Mouse (Mus musculus): ENCODE results near the gene Pla2g5. TPM values are rescaled to one million over a fixed set of nuclear protein-coding genes. Genes with fewer than 3 reads are reported as not detected.

Gene Pla2g5
- total and polyA plus RNA-seq, 2 experiments from 2014 or later = 0.94 to 1.1 TPM

GRCm38 (mm10) chr4:138777417-138778407 is 85.6 kb downstream of the Pla2g5 start:
- peaks cover 4% of the 10 kb centered on the region; the same call in 1 of the 2 replicates for H3K4me1 ChIP-seq (ENCODE audit: insufficient read depth, low read length)

GRCm38 (mm10) chr4:138775435-138775834 is 87.8 kb downstream of the Pla2g5 start, which contains the start of gene Pla2g2d:
Gene Pla2g2d (plus strand): TSS chr4:138775735.
- no peak for TF ChIP-seq CTCF (IDR thresholded peaks at IDR 0.05; ENCODE audit: low read depth)
- 82% methylated on average over 6 of the region's 6 CpGs for WGBS
- no peak for ATAC-seq
- Histone ChIP-seq H3K27ac (no peak within 1 kb of the TSS), H3K4me1 (ENCODE audit: insufficient read depth, low read length) (peaks cover 4% of the 10 kb centered on the region; the same call in 1 of the 2 replicates), H3K36me3 (ENCODE audit: insufficient read depth, low read length) (no peaks in the 10 kb centered on the region), H3K4me3 (ENCODE audit: low read length) (no peak within 1 kb of the TSS), H3K27me3 (ENCODE audit: insufficient read depth, low read length) (no peaks in the 10 kb centered on the region), H3K9ac (replicated peaks; ENCODE audit: low read length) (no peak within 1 kb of the TSS), H3K9me3 (ENCODE audit: low read length) (no peaks in the 10 kb centered on the region), H3K4me2 (ENCODE audit: low read depth, low read length) (no peak within 1 kb of the TSS)
- no peak for DNase-seq (ENCODE audit: low spot score)

More at GRCm38 (mm10) chr4:138777417-138778407, 85.6 kb downstream of the Pla2g5 start:
- no peak for TF ChIP-seq CTCF (IDR thresholded peaks at IDR 0.05; ENCODE audit: low read depth)
- Histone ChIP-seq H3K4me3 (ENCODE audit: low read length) (no peak overlapping the region), H3K9me3 (ENCODE audit: low read length) (no peaks in the 10 kb centered on the region), H3K27me3 (ENCODE audit: insufficient read depth, low read length) (no peaks in the 10 kb centered on the region), H3K9ac (replicated peaks; ENCODE audit: low read length) (no peak overlapping the region), H3K4me2 (ENCODE audit: low read depth, low read length) (no peak overlapping the region), H3K27ac (peak overlapping the region; percentile 54; the same call in 1 of the 2 replicates), H3K36me3 (ENCODE audit: insufficient read depth, low read length) (no peaks in the 10 kb centered on the region)
- WGBS = 41% methylated on average over 20 of the region's 20 CpGs
- DNase-seq (ENCODE audit: low spot score) = peak; percentile 78
- 0 out of 2 replicates have a peak, but pooled peaks have one; percentile 51 for ATAC-seq

- Histone ChIP-seq H3K4me1 (ENCODE audit: insufficient read depth, low read length) (no peaks in the 10 kb centered on the region), H3K4me3 (ENCODE audit: low read length) (no peak overlapping the region), H3K27me3 (ENCODE audit: insufficient read depth, low read length) (no peaks in the 10 kb centered on the region), H3K9ac (replicated peaks; ENCODE audit: low read length) (no peak overlapping the region), H3K9me3 (ENCODE audit: low read length) (no peaks in the 10 kb centered on the region), H3K27ac (no peak overlapping the region), H3K4me2 (ENCODE audit: low read depth, low read length) (no peak overlapping the region), H3K36me3 (ENCODE audit: insufficient read depth, low read length) (no peaks in the 10 kb centered on the region)
- TF ChIP-seq CTCF (IDR thresholded peaks at IDR 0.05; ENCODE audit: low read depth) = no peak
- ATAC-seq (no peak), DNase-seq (ENCODE audit: low spot score) (no peak)
- WGBS = 86% methylated on average over 5 of the region's 5 CpGs
These were observed 90.9 kb downstream of the Pla2g5 start for GRCm38 (mm10) chr4:138772386-138772785.

- DNase-seq (ENCODE audit: low spot score) (no peak), ATAC-seq (no peak)
- Histone ChIP-seq H3K36me3 (ENCODE audit: insufficient read depth, low read length) (no peaks in the 10 kb centered on the region), H3K4me2 (ENCODE audit: low read depth, low read length) (no peak overlapping the region), H3K4me3 (ENCODE audit: low read length) (no peak overlapping the region), H3K27ac (no peak overlapping the region), H3K4me1 (ENCODE audit: insufficient read depth, low read length) (no peaks in the 10 kb centered on the region), H3K27me3 (ENCODE audit: insufficient read depth, low read length) (no peaks in the 10 kb centered on the region), H3K9ac (replicated peaks; ENCODE audit: low read length) (no peak overlapping the region), H3K9me3 (ENCODE audit: low read length) (no peaks in the 10 kb centered on the region)
- 87% methylated on average over 10 of the region's 10 CpGs for WGBS
- no peak for TF ChIP-seq CTCF (IDR thresholded peaks at IDR 0.05; ENCODE audit: low read depth)
These were observed 91.3 kb downstream of the Pla2g5 start for GRCm38 (mm10) chr4:138771970-138772369.

DNA sequence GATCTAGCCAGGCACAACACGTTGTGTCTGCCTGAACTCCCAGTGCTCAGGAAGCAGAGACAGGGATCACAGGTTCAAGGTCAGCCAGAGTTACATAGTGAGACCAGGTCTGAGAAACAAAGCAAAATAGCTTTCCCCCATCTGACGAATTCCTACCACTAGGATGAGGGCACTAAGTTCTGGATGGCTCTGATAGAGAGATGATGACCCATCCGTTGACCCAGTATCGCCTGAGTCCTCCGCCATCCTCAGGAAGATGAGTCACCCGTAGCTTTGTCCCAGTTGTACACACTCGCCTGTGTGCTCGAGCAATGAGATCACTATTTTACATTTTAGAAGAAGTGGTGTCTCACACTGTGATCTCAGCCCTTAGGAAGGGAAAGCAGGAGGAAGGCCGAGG is 101.0 kb downstream of the Pla2g5 start:
- Histone ChIP-seq H3K36me3 (ENCODE audit: insufficient read depth, low read length) (no peaks in the 10 kb centered on the region), H3K4me1 (ENCODE audit: insufficient read depth, low read length) (no peaks in the 10 kb centered on the region), H3K27ac (no peak overlapping the region), H3K9me3 (ENCODE audit: low read length) (no peaks in the 10 kb centered on the region), H3K9ac (replicated peaks; ENCODE audit: low read length) (no peak overlapping the region), H3K27me3 (ENCODE audit: insufficient read depth, low read length) (no peaks in the 10 kb centered on the region), H3K4me3 (ENCODE audit: low read length) (no peak overlapping the region), H3K4me2 (ENCODE audit: low read depth, low read length) (no peak overlapping the region)
- no peak for DNase-seq (ENCODE audit: low spot score)
- no peak for TF ChIP-seq CTCF (IDR thresholded peaks at IDR 0.05; ENCODE audit: low read depth)
- no peak for ATAC-seq
- 83% methylated on average over 9 of the region's 9 CpGs for WGBS

DNA sequence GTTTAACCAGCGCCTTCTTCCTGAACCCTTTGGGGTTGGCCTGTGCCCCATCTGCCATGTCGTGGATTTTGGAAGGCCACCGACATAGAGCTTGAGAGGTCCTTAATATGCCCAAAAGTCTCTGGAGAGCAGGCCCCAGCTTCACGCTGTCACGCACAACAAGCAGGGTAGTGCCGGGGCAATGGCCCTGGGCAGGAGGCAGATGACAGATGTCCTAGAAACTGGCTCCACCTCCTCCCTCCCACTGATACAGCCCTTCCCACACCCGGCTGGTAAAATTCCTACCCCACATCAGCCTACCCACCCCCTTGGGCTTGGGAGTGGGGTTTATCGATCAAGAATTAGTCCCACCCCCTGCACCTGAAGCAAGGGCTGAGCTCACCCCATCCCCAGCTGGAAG is 105.9 kb downstream of the Pla2g5 start, which contains the start of gene Pla2g2f:
Gene Pla2g2f (minus strand): TSS at position 211 of the 400 bp plus-strand sequence.
- no peaks in the 10 kb centered on the region for H3K4me1 ChIP-seq (ENCODE audit: insufficient read depth, low read length)
- no peaks in the 10 kb centered on the region for H3K9me3 ChIP-seq (ENCODE audit: low read length)
- H3K36me3 ChIP-seq (ENCODE audit: insufficient read depth, low read length) = no peaks in the 10 kb centered on the region
- H3K9ac ChIP-seq (replicated peaks; ENCODE audit: low read length) = no peak within 1 kb of the TSS
- no peak for TF ChIP-seq CTCF (IDR thresholded peaks at IDR 0.05; ENCODE audit: low read depth)
- DNase-seq (ENCODE audit: low spot score) (no peak), ATAC-seq (no peak)
- no peak within 1 kb of the TSS for H3K4me3 ChIP-seq (ENCODE audit: low read length)
- H3K27me3 ChIP-seq (ENCODE audit: insufficient read depth, low read length) = no peaks in the 10 kb centered on the region
- WGBS = 52% methylated on average over 8 of the region's 8 CpGs
- no peak within 1 kb of the TSS for H3K4me2 ChIP-seq (ENCODE audit: low read depth, low read length)
- H3K27ac ChIP-seq = no peak within 1 kb of the TSS
